Mouse (Mus musculus) right cerebral cortex, postnatal 25 days (tissue): ENCODE results near the gene Ppp1r8.

Source experiments
- DNase-seq: peaks from one replicate; pipeline ENCODE4 v3.0.0; 2022

The Ppp1r8 gene

GRCm38 (mm10) chr4:132842970-132843704, at the start of gene Ppp1r8:
Gene Ppp1r8, minus strand, starts transcription at chr4:132843169.
- DNase-seq: peak; percentile 92

GRCm38 (mm10) chr4:132884844-132885374, 41.9 kb upstream of the Ppp1r8 start:
- no peak for DNase-seq

DNA sequence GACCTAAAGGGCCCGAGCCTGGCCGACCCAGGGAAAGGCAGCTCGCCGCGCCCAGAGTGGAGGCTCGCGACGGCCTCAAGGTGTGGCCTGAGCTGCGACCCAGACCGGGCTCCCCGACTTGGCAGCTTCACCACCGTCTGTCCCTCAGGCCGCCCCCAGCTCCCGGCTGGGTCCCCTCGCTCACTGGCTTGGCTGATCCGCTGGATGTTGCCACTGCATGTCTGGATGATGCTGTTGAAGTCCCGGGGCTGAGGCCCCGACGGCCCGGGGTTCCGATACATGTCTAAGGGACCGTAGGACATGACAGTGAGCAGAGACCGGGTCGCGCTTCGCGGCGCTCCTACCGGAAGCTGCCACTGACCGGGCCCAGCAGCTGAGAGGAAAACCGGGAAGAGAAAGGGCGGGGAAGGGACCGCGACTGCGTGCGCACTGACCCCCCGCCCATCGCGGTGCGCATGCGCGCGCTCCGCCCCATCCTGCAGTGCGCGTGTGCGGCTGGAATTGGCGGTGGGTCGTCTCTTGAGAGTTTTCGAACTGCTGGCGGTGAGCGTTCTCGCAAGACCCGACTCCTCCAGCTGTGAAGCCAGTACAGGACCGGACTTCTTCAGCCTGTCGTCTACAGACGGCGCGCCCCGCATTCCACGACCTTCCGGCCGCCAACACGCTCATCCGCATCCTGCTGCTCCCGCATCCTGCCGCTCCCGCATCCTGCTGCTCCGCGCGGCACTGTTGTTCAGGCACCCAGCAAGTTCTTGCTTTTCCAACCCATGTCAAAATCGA, 41.3 kb upstream of the Ppp1r8 start, which contains the start of gene Stx12:
Stx12 (minus strand) TSS at position 446 of the 780 bp plus-strand sequence.
- peak; percentile 92 for DNase-seq

DNA sequence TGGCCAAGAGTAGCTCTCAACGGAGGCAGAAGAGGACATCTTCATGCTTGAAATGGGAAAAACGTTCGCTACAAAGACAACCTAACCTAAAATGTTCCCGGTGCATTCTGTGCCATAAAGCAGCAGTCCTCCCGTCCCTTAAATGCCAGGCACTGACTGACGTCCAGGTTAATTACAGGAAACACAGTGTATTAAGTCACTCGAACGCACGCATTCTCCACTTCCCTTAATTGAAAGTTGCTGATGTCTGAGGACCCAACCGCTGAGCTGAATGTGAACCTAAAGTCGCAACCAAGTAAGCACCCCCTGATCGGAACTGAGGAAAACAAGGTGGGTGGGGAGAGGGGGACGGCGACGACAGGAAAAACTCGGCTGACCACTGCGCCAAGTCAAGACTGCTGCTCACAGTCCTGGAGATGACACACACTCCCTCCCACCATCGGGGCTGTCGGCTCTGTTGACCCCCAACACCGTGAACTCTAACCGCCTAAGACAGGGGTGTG, 40.6 kb upstream of the Ppp1r8 start:
- no peak for DNase-seq

DNA sequence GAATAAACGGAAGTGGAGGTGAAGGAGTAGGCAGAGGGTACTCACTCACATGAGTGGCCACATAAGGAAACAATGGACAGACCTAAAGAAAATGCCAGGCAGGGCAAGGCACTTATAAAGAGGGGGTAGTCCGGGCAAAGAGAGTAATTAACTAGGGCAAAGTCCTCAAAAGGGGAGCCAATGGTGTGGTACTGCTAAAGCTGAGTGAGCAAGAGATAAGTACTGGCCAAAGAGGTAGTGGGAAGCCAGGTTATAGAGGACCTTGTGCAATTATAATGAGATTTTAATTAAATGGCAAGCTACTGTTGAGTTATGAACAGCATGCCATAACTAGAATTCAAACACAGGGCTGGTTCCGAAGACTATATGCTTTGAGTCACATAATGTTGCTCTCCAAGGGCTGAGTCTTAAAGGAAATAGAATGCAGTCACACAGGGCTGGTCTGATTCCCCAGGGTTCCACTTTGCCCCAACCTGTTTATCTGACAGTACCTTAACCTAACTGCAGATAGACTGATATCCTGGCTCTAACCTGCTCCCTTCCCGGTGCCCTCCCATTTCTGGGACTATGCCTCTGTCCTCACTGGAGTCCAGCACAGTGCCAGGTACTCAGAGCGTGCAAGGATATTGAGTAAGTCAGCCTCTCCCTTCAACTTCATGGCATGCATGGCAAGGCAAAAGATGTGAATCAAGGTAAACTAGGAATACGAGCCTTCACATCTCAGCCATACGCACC, 31.6 kb upstream of the Ppp1r8 start:
- DNase-seq: no peak

DNA sequence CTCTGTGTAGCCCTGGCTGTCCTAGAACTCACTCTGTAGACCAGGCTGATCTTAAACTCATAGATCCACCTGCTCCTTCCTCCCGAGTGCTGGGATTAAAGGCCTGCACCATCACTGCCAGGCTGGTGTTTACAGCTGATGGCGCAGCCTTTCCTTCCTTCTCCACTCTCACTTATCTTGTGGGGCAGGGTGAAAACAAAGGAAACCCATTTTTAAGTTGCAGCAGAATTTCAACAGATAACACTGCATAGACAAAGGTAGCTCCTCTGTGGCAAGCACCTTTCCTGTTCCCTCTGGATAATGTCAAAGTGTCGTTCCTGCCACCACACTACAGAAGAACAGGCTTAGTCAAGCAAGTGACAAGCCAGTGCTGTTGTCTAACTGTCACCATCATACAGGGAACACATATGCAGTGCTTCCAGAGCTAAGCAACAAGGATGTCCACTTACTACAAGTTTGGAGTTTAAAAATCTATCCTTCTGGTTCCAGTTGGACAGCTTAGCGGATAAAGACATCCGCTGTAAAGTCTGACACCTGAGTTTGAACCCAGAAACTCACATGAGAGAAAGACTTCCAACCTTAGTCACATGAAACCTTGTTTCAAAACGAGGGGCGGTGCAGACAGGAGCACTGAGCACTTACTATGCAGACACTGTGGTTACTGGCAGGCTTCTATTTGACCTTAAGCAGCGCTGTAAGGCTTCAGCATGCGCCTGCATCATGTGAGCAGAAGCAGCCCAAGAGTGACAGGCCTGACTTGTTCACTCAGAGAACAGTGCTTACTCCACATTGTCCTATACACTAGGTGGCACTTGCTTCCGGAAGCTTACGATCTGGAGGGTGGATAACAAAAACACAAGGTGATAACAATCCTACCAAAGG, 30.8 kb upstream of the Ppp1r8 start:
- DNase-seq: no peak

- no peak for DNase-seq
These were observed 28.1 kb upstream of the Ppp1r8 start for GRCm38 (mm10) chr4:132871116-132871515.

GRCm38 (mm10) chr4:132864856-132865255, 21.9 kb upstream of the Ppp1r8 start:
- no peak for DNase-seq

- no peak for DNase-seq
These were observed 20.0 kb upstream of the Ppp1r8 start for GRCm38 (mm10) chr4:132863012-132863411.

DNA sequence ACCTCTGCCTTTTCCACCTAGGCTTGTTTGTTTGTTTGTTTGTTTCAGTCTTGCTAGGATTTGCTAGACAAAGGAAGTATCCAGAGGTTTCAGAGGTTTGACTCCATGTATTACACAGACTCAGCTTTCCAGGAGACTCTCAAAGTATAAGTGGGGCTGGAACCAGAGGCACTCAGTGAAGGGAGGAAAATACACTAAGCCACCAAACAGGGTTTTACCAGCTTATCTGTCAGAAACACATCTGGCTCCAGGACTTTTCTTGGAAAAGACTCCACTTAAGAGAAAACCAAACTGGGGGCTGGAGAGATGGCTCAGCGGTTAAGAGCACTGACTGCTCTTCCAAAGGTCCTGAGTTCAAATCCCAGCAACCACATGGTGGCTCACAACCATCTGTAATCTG, 17.9 kb upstream of the Ppp1r8 start:
- no peak for DNase-seq

- DNase-seq: no peak
These were observed 719 bp upstream of the Ppp1r8 start for GRCm38 (mm10) chr4:132843705-132844071.

DNA sequence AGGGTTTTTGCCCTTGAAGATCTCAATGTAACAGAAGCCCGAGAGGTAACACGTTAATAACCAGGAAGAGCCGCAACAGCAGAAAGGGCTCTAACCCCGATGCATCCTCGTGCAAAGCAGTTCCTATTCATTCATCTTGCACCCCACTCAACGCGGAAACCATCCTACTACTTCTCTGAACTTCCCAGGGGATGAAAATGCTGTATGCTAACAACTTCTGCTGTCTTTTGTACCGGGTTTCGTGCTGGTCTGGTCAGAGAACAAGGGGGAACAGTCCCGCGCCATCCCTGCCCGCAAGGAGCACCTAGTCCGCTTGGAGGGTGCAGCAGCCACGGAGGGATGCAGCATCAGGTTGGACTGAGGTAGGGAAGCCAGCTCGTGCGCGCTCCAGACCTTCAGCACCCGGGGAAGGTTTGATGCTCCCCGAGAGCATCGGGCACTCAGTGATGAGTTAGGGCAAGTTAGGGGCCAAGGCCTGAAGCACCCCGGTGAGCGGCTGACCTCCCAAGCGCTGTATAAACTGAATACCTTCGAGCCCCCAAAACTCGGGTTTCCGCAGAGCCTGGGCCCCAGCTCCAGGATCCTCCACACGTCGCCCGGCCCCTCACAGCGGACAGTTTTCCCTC, 575 bp downstream of the Ppp1r8 start:
- peak; percentile 33 for DNase-seq

DNA sequence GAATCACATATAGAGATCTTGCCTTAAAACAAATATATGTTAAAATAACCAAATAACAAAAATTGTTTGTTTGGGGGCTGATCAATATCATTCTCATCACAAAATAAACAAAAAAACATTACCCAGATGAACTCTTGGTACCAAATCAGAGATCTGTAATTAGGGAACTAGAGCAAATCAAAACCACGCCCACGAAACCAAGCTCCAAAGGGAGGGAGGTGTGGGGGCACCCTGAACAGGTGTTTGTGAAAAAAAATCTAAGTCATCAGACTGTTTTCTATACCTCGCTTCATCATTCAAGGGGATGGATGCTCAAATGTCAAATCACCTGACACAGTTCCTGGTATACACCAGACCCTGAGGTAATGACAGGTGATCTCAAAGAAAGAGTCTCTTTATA, 1.5 kb downstream of the Ppp1r8 start:
- DNase-seq: no peak

GRCm38 (mm10) chr4:132823614-132824366, 19.2 kb downstream of the Ppp1r8 start:
- DNase-seq: peak; percentile 53

- no peak for DNase-seq
These were observed 24.5 kb downstream of the Ppp1r8 start for GRCm38 (mm10) chr4:132818442-132818841.

DNA sequence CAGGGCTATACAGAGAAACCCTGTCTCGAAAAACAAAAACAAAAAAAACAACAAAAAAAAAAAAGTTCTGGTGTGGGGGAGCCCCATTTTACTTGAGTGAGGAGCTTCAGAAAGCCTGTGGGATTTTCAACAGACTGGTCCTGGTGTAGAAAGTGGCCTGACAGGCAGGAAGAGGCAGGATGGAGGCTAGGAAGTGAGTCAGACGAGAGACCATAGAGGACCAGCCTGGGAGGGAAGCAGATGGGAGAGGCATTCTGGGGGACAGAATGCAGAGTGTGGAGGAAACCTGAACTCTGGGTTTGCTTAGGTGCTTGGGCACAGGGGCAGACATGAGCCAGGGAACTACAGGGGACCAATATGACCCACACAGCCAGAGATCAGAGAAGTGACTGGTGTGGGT, 26.1 kb downstream of the Ppp1r8 start:
- DNase-seq: no peak

GRCm38 (mm10) chr4:132816404-132816803, 26.6 kb downstream of the Ppp1r8 start:
- no peak for DNase-seq

GRCm38 (mm10) chr4:132809621-132810020, 33.3 kb downstream of the Ppp1r8 start:
- DNase-seq: peak; percentile 76

DNA sequence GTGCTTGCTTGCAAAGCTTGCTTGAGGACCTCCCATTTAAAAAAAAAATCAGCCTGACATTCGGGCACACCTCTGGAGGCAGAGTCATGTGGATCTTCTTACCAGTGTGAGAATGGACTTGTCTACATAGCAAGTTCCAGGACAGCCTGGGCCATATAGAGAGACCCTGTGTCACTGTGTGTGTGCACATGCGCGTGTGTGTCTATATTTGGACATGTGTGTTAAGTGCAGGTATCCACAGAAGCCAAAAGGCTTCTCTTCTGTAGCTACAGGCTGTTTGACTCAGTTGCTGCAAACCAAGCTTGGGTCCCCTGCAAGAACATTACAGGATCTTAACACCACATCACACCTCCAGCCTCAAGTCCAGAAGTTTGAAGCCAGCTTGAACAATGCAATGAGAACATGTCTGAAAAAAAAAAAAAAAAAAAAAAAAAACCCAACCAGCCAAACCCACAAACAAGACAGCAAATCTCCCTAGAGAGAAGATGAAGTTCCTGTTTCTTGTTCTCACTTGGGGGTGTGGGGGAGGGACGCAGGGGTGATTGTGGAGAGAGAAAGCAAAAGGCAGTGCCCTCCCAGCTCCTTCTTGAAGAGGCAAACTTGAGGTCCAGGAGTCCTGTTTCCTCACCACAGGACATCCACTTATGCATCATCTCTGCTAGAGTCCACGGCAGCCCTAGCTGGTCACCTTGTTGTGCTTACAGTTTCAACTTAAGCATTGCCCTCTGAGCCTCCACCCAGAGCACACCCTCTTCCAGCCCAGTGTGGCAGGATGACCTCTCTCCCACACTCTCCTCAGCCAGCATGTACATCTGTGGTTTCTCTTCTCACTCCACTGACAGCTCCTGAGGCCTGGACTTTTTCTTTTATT, 35.0 kb downstream of the Ppp1r8 start:
- no peak for DNase-seq
